Mouse (Mus musculus): ENCODE results near the gene Cldn15.

DNA sequence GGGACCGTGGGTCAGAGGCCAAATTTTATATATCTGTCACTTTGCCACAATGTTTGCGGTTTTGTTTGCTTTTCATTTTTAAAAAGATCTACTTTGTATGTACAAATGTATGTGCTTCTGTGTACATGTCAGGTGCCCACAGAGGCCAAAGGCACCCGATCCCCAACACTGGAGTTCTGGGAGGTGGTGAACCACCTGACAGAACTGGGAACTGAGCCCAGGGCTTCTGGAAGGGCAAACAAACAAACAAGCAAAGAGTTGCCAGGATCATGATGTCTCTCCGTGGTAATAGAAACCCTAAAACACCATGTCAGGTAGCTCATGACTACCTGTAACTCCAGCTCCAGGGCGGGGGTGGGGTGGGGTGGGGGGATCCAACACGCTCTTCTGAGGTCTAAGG, 6.4 kb upstream of the Cldn15 start:
- TF ChIP-seq CTCF (IDR thresholded peaks at IDR 0.05; ENCODE audit: low read depth) (no peak), EP300 (IDR thresholded peaks at IDR 0.05; ENCODE audit: low read depth) (no peak)

All from liver, postnatal 0 days (tissue).